Mouse (Mus musculus) liver, postnatal 0 days (tissue): ENCODE data around the gene Mpl. TPM values are rescaled to one million over a fixed set of nuclear protein-coding genes. Genes with fewer than 3 reads are reported as not detected.

Experiments
- ATAC-seq: fragments of 200-750 bp; cut with Nextera tagmentation; 2 replicates; pipeline ENCODE4 v1.8.0; 2017; ENCODE audit warnings: mild to moderate bottlenecking, moderate library complexity
- DNase-seq: peaks from one replicate; pipeline ENCODE4 v3.0.0-alpha.2; 2016
- H3K27ac ChIP-seq: fragments of 300-500 bp; sonication (generic); 2 replicates; pipeline ENCODE4 v1.5.1; 2014; ENCODE audit warnings: antibody characterized with exemption, moderate library complexity, mild to moderate bottlenecking, low read depth
- H3K27me3 ChIP-seq: fragments of 300-500 bp; sonication (generic); 2 replicates; pipeline ENCODE4 v1.6.1; 2014; ENCODE audit warnings: low read length, control low read depth, mixed read lengths; ENCODE audit not compliant: insufficient read depth
- H3K36me3 ChIP-seq: fragments of 300-500 bp; sonication (generic); replicated peaks from 2 replicates; pipeline ENCODE4 v1.6.1; 2014; ENCODE audit warnings: mild to moderate bottlenecking, control low read depth, low read length, moderate library complexity, mixed read lengths; ENCODE audit not compliant: insufficient read depth
- H3K4me1 ChIP-seq: fragments of 300-500 bp; sonication (generic); 2 replicates; pipeline ENCODE4 v1.6.1; 2014; ENCODE audit warnings: antibody characterized with exemption, mild to moderate bottlenecking, control low read depth; ENCODE audit not compliant: insufficient read depth
- H3K4me2 ChIP-seq: fragments of 300-500 bp; sonication (generic); 2 replicates; pipeline ENCODE4 v1.6.1; 2014; ENCODE audit warnings: low read depth, mild to moderate bottlenecking, low read length, moderate library complexity, mixed read lengths
- H3K4me3 ChIP-seq: fragments of 300-500 bp; sonication (generic); 2 replicates; pipeline ENCODE4 v1.5.1; 2014; ENCODE audit warnings: low read depth, low read length
- H3K9ac ChIP-seq: fragments of 300-500 bp; sonication (generic); replicated peaks from 2 replicates; pipeline ENCODE4 v1.6.1; 2014; ENCODE audit warnings: mild to moderate bottlenecking, moderate library complexity
- H3K9me3 ChIP-seq: fragments of 300-500 bp; sonication (generic); 2 replicates; pipeline ENCODE4 v1.6.1; 2016; ENCODE audit warnings: mild to moderate bottlenecking, control low read depth, low read length, mixed read lengths
- CTCF ChIP-seq: sonication (generic); IDR thresholded peaks from 2 replicates; pipeline ENCODE4 v1.5.1; 2016; ENCODE audit warnings: antibody characterized with exemption, low read depth
- EP300 ChIP-seq: IDR thresholded peaks from 2 replicates; pipeline ENCODE4 v1.6.1; 2016; ENCODE audit warnings: antibody characterized with exemption, low read depth, mild to moderate bottlenecking
- WGBS: fragments of 180-500 bp; shearing (Covaris S2); extraction: QIAGEN DNeasy Blood & Tissue Kit; methylation state at CpG from one replicate; pipeline ENCODE4 v1.1.7; 2014; ENCODE audit not compliant: insufficient replicate concordance; 5-methylcytosine and 5-hydroxymethylcytosine counted together
- polyA plus RNA-seq: library from polyadenylated mRNA; unstranded; fragments of >200 nt; fragmentation: Nextera tagmentation; extraction: Ambion mirVana; gene quantifications from 2 replicates; pipeline ENCODE4 v1.2.1, GENCODE M21; 2015

Mpl gene
- polyA plus RNA-seq, 1 experiment from 2014 or later: 9.3 TPM

DNA sequence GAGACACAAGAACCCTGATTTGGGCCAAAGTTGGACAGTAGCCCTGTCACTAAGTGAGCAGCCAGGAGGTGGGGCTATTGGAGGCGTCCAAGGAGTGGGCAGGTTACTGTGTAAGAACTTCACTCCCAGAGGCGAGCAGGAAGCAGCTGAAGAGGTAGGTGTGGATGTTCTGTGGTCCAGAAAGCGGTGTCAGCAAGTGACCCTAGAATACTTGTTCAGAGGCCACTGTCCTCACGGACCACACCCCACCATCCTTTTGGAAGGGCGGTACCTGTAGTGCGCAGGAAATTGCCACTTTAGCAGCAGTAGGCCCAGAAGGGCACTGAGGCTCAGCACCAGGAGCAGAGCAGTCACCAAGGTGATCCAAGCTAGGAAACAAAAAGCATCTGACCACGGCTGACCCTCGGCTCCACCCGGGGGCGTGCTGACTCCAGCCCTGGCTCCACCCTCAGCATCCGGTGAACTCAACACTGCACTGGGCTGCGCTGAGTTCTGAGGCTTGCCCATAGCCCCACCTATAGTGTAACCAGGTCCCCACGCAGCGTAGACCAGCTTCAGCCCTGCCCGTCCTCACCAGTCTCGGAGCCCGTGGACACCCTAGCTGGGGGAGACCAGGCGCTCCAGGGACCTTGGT, 11.4 kb downstream of the Mpl start:
- 64% methylated on average over 18 of the region's 18 CpGs for WGBS
- no peaks in the 10 kb centered on the region; the same call in 1 of the 2 replicates for H3K4me1 ChIP-seq
- H3K9me3 ChIP-seq: no peaks in the 10 kb centered on the region
- no peaks in the 10 kb centered on the region for H3K36me3 ChIP-seq
- H3K9ac ChIP-seq: no peak overlapping the region
- no peaks in the 10 kb centered on the region for H3K27me3 ChIP-seq
- DNase-seq: no peak
- no peak overlapping the region for H3K27ac ChIP-seq
- TF ChIP-seq CTCF (peak; percentile 34; the same call in 1 of the 2 replicates), EP300 (no peak)
- H3K4me3 ChIP-seq: no peak overlapping the region
- ATAC-seq: no peak; the same call in 1 of the 2 replicates
- H3K4me2 ChIP-seq: peak overlapping the region; percentile 55

DNA sequence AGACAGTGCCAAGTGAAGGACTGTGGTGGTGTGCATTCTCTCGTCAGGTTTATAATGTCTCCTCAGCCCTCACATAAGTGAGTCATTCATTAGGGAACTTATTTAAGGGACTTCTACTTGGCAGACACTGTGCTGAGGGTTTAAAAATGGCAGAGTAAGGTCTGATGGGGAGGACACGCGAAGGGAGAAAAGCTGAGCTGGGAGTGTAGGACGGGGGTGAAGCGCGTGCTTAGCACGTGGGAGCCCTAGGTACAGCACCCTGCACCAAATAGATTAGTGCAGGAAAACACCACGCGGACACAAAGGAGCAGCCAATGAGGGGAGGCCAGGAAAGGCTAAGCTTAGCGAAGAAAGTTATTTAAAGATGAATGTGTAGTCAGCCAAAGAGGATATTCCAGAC, 12.2 kb downstream of the Mpl start:
- ATAC-seq (no peak), DNase-seq (no peak)
- no peak overlapping the region for H3K4me3 ChIP-seq
- H3K27ac ChIP-seq: no peak overlapping the region
- H3K9me3 ChIP-seq: no peaks in the 10 kb centered on the region
- H3K27me3 ChIP-seq: no peaks in the 10 kb centered on the region
- TF ChIP-seq EP300 (no peak), CTCF (no peak)
- H3K4me2 ChIP-seq: no peak overlapping the region
- no peaks in the 10 kb centered on the region; the same call in 1 of the 2 replicates for H3K4me1 ChIP-seq
- H3K36me3 ChIP-seq: no peaks in the 10 kb centered on the region
- 76% methylated on average over 10 of the region's 10 CpGs for WGBS
- no peak overlapping the region for H3K9ac ChIP-seq

DNA sequence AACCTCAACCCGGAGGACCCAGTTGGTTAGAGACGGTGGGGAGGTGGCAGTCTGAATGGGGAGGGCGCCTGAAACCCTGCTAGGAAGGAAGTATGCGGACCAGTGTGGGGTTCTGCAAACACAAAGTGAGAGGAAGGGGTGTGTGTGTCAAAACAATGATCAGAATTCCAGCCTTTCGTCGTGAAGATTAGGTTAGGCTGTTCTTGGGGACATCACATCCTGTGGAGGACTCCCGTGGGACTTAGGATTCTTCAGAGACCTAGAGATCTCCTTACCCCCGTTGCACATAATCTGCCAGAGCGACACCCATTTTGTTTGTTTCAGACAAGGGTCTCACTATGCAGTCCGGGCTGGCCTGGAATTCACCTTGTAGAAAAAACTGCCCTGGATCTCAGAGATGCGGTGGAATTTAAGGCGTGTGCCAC, 19.5 kb downstream of the Mpl start:
- peak overlapping the region; percentile 76 for H3K4me3 ChIP-seq
- peak overlapping the region; percentile 84 for H3K4me2 ChIP-seq
- peak overlapping the region; percentile 85 for H3K9ac ChIP-seq
- no peaks in the 10 kb centered on the region for H3K27me3 ChIP-seq
- ATAC-seq (peak; percentile 34), DNase-seq (peak; percentile 31)
- peaks cover 26% of the 10 kb centered on the region for H3K36me3 ChIP-seq
- no peaks in the 10 kb centered on the region for H3K9me3 ChIP-seq
- TF ChIP-seq CTCF (no peak), EP300 (no peak)
- WGBS: 10% methylated on average over 12 of the region's 12 CpGs
- H3K4me1 ChIP-seq: peaks cover 21% of the 10 kb centered on the region
- peak overlapping the region; percentile 80 for H3K27ac ChIP-seq

DNA sequence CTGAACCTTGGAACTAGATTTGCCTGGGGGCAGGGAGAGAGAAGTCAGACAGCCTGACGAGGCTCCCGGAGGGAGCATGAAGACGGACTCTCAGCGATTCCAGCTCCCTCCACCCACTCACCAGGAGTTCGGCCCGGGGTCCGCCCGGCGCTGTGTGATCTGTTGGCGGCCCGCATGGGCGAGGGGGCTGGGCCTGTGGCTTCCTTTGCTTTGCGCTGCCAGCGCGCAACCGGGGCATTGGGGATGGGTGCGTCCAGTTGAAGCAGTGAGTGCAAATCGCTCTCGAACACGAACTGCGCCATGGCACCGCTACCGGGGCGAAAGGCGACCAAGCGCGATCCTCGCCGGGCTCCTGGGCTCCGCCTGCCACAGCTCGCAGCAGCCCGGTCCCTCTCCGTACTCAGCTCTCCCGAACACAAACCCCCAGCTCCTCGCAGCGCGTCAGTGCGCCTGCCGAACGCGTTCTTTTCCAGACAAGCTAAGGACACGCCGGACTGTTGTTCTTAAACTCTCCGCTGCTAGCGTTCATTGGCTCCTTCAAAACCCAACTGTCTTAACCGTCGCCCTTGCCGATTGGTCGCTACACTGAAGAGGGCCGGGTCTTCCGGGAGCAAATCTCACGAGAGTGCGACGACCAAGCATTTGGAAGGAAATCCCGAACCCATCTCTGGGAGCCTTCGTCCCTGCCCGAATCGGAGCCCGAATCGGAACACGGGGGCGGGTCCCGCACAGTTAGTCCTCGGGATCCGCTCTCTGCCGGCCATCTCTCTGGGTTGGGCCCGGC, 20.3 kb downstream of the Mpl start, which contains the start of gene Cdc20:
Cdc20 (minus strand) TSS at position 533 of the 784 bp plus-strand sequence.
- H3K9ac ChIP-seq: peak within 1 kb of the TSS; percentile 85
- no peaks in the 10 kb centered on the region for H3K27me3 ChIP-seq
- H3K27ac ChIP-seq: peak within 1 kb of the TSS; percentile 80
- peaks cover 34% of the 10 kb centered on the region for H3K36me3 ChIP-seq
- peak; percentile 96 for ATAC-seq
- peaks cover 30% of the 10 kb centered on the region for H3K4me1 ChIP-seq
- peak; percentile 91 for DNase-seq
- peak; percentile 77; the same call in 1 of the 2 replicates for TF ChIP-seq EP300
- no peak for TF ChIP-seq CTCF
- peak within 1 kb of the TSS; percentile 84 for H3K4me2 ChIP-seq
- no peaks in the 10 kb centered on the region for H3K9me3 ChIP-seq
- H3K4me3 ChIP-seq: peak within 1 kb of the TSS; percentile 76
- WGBS: under 1% methylated on average over 67 of the region's 67 CpGs

DNA sequence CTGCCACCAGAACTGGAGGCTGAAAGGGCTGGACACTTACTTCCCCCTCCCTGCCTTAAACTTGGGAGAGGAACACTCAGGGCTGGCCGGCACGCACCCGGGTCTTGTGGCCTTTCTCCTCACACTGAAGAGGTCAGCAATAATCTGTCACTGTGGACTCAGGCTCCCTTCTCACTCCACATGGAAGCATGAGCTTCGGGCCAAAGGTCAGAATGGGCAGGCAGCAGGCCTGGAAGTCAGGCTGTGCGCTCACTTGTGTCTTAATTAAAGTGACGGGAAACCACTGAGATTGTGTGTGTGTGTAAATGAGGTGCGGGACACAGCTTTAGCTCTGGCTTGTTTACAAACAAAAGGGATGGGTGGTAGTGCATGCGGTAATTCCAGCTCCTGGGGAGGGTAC, 25.0 kb downstream of the Mpl start:
- Histone ChIP-seq H3K9ac (no peak overlapping the region), H3K27ac (0 out of 2 replicates have a peak overlapping the region, but pooled peaks have one; percentile 12)

DNA sequence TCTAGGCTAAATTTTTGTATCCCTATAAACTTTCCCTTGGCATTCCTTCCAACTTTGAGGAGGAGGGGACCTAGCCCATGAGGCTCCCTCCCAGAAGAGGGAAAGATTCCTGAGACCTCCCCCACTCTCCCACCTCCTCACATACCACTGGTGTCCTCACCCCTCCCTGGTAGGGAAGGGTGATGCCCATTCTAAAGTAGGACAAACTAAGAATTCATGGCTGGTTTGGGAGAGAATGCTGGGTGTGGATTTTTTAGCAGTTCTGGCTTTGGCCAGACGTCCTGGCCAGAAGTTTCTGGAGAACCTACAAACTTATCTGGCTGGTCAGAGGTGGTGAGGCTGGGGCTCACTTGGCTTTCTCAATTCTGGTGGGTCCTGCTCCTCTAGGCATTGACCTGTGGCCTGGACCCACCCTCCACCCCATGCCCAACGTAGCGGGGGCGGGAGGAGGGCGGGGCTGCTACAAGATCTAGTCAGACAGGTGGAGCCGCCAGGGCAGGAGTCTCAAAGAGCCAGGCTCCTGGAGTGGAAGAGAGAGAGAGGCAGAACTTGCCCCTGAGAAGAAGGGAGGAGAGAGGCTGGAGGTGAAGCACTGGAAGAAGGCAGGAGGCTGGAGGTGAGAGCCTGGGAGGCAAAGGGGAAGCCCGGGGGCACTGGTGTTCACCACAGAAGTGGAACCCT, 28.0 kb downstream of the Mpl start:
- H3K4me2 ChIP-seq: peak overlapping the region; percentile 98
- no peak for TF ChIP-seq EP300
- no peak for TF ChIP-seq CTCF
- peak; percentile 47 for DNase-seq
- H3K36me3 ChIP-seq: peaks cover 45% of the 10 kb centered on the region
- H3K27ac ChIP-seq: peak overlapping the region; percentile 93
- H3K4me1 ChIP-seq: peaks cover 59% of the 10 kb centered on the region
- no peak for ATAC-seq
- H3K9me3 ChIP-seq: no peaks in the 10 kb centered on the region
- WGBS: 17% methylated on average over 7 of the region's 7 CpGs
- peak overlapping the region; percentile 85 for H3K4me3 ChIP-seq
- H3K27me3 ChIP-seq: no peaks in the 10 kb centered on the region
- H3K9ac ChIP-seq: peak overlapping the region; percentile 90

More for the DNA sequence above, 25.0 kb downstream of the Mpl start:
- 64% methylated on average over 8 of the region's 8 CpGs for WGBS
- no peak for TF ChIP-seq CTCF
- no peak for TF ChIP-seq EP300
- Histone ChIP-seq H3K4me2 (no peak overlapping the region), H3K36me3 (peaks cover 54% of the 10 kb centered on the region), H3K27me3 (no peaks in the 10 kb centered on the region), H3K4me3 (no peak overlapping the region), H3K9me3 (no peaks in the 10 kb centered on the region), H3K4me1 (peaks cover 56% of the 10 kb centered on the region)
- ATAC-seq (no peak), DNase-seq (no peak)
